Mouse (Mus musculus) megakaryocyte-erythroid progenitor cell, adult 5-6 weeks (primary cell): ENCODE data around the gene Togaram1. TPM values are rescaled to one million over a fixed set of nuclear protein-coding genes. Genes with fewer than 3 reads are reported as not detected.
A peak's percentile ranks its signal among the peaks of the same experiment; 100 is the strongest.

ENCODE experiments used
- ATAC-seq: replicated peaks from 2 replicates; pipeline ENCODE4 v1.8.0; 2016; ENCODE audit warnings: mild to moderate bottlenecking, inconsistent platforms; ENCODE audit not compliant: severe bottlenecking, poor library complexity, low FRiP score, low TSS enrichment
- total RNA-seq, 2 experiments: library from RNA; stranded (forward) in 1 of 2; stranded (reverse) in 1 of 2; fragments of 200-1000, 215-1000 nt in 1 of 2; fragments of >200 nt in 1 of 2; fragmentation: Nextera tagmentation in 1 of 2; gene quantifications; 2 replicates each; pipeline ENCODE4 v1.2.3; 2014 to 2017

Gene Togaram1
- total RNA-seq, 2 experiments from 2014 or later, result 35.6 to 64.8 TPM

DNA sequence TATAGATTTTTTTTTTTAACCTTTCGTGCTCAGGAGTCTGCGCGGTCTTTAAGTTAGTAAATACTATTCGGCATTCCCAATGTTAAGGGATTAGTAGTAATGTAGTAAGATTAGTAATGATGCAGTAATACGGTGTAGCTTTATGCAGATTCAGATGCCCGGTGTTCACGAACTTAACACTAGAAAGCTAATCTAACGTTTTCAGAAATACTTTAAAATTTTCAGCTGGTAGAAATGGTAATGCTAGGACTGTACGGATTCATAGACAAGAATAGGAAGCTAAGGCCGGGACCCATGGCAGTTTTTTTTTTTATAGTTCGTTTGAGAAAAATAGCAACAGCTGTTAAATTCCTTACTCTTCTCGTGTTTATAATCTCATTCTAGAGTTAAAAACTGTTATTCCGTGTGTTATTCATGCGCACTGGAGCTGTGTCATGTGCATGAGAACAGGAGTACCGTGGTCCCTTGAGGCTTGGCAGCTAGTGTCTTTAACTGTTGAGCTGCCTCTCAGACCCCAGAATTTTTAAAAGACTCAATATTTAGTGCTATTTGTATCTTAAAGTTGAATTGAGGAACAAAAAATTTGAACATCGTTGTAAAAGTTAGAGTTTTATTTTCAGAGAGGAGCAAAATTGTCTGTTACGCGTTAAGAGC, 71.4 kb downstream of the Togaram1 start:
- ATAC-seq, result peak; percentile 31; the same call in 1 of the 2 replicates

DNA sequence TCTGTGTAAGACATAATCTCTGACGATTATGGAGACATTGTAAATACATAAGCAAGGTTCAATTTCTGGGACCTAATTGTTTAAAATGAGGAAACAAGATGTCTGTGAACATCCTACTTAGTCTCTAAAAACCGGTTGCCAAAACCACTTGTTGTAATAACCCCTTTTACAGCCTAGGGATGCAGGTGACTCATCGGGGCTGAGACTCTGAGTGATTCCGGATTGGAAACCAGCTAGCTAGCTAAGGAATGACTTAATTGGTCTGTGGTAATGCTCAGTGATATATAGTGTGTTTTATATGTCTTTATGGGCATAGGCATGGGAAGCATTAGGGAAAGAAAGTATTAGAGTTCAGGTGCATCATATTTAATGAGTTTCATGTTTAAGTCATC, 71.9 kb downstream of the Togaram1 start:
- 0 out of 2 replicates have a peak, but pooled peaks have one; percentile 36 for ATAC-seq

DNA sequence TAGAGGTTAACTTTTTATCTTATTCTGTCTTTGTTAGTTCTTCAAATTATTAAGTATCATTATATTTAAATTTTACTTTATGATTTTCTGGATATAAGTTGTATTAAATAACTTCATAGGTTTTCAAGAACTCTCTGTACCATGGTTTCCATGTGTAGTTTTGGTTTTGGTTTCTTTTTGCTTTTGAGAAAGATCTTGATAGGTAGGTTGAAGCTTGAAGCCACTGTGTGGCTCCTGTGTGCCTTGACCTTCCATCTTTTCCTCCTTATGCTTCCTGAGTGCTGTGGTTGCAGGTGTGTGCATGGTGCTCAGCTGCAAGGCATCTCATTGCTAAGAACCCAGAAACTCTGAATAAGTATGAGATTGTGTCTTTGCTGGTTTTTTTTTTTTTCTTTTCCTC, 83.2 kb downstream of the Togaram1 start:
- no peak for ATAC-seq

DNA sequence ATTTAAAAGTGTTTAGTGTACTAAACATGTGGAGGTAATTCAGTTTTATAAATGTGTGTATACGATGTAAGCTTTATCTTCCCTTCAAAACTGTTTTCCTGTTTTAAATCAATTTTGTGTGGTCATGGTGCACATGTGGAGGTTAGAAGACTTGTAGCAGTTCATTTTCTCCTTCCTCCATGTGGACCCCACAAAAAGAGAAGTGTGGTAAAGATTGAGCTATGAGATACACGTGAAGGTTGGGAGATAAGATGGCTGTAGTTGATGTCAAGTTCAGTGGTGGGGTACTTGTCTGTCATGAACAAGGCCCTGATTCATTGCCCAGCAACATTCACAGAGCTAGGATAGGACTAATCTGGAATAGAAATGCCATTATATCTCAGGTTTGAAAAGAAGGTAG, 92.6 kb downstream of the Togaram1 start:
- no peak for ATAC-seq

DNA sequence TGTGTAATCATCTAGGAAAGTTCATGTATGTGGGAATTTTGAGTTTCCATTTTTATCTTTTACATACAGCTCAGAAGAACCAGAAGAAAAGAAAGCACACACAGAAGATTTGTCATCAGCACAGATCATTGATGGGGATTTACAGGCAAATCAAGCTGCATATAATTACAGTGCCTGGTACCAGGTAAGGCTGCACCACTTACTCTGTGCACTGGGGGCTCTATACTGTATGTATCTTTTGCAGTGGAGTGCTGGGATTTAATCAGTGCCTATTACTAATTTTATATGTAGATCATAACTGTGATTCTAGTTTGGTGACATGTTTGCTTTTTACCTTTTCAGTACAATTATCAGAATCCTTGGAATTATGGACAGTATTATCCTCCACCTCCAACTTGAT, 95.5 kb downstream of the Togaram1 start:
- ATAC-seq, result no peak

DNA sequence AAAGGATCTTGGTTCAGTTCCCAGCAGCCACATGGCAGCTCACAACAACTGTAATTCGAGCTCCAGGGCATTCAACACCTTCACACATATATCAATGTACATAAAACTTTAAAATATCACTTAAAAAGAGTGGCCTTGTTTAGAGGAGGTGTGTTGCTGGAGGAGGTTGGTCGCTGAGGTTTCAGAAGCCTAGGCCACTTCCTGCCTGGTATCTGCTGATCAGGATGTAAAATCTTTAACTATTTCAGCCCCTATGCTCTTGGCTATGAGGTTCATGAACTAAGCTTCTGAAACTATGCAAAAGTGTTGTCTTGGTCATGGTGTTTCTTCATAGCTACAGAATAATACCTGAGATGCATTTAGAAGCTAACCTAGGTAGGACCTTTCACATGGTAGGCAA, 99.6 kb downstream of the Togaram1 start:
- ATAC-seq, result peak; percentile 30

DNA sequence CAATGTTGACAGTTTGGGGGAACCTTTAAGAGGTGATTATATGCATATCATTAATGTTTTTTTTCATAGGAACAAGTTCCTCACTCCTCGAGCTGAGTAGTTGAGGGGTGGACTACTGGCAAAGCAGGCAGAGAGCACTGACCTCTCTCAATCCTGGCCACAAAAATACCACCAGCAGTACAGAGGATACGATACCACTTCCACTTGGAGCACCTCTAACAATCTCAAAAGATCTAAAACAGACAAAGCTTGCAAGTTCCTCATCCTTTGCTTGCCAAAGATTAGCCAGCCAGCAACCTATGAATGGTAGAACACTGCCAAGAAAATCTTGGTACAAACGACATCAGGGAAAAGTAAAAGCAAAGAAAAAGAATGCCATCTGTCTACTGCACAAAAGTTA, 100.6 kb downstream of the Togaram1 start:
- ATAC-seq, result no peak

DNA sequence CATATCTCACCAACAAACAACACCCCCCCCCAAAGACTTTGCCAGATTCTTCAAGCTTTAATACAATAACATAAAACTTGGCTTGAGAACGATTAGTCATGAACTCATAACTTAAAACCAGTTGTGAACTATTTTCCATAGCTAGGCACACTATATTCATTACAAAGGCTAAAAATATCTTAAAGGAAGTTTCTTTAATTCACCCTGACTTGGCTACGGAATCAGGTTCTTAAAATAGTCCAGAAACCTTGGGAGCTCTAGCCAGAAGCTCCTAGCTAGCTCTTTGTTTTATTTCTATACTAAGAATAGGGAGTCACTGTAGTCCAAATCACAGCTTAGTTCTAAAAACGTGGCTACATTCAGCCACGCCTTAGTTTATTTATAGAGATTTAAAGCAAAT, 102.8 kb downstream of the Togaram1 start:
- no peak for ATAC-seq

Other genes starting within 250 kb of the Togaram1 start
- 2.7 and 5.4 TPM in 2 replicates for gene Gm527, start 47.9 kb upstream of the Togaram1 start, total RNA-seq (2014; fragmentation: Nextera tagmentation)
- 9.4 and 10.7 TPM in 2 replicates for gene Gm527, start 47.9 kb upstream of the Togaram1 start, total RNA-seq (2017)
- gene Klhl28, start 270 bp upstream of the Togaram1 start, total RNA-seq (2014; fragmentation: Nextera tagmentation), result 7.3 and 7.6 TPM in 2 replicates
- gene Klhl28, start 270 bp upstream of the Togaram1 start, total RNA-seq (2017), result 5.2 and 16.8 TPM in 2 replicates
- 69.3 and 74.3 TPM in 2 replicates for gene Prpf39, start 70.5 kb downstream of the Togaram1 start, total RNA-seq (2014; fragmentation: Nextera tagmentation)
- gene Prpf39, start 70.5 kb downstream of the Togaram1 start, total RNA-seq (2017), result 85.1 and 98.6 TPM in 2 replicates
- 165 and 170 TPM in 2 replicates for gene Fkbp3, start 108.2 kb downstream of the Togaram1 start, total RNA-seq (2014; fragmentation: Nextera tagmentation)
- 256 and 286 TPM in 2 replicates for gene Fkbp3, start 108.2 kb downstream of the Togaram1 start, total RNA-seq (2017)
- 24.0 and 32.7 TPM in 2 replicates for gene Fancm, start 109.8 kb downstream of the Togaram1 start, total RNA-seq (2014; fragmentation: Nextera tagmentation)
- 31.4 and 66.6 TPM in 2 replicates for gene Fancm, start 109.8 kb downstream of the Togaram1 start, total RNA-seq (2017)
- gene Mis18bp1, start 206.8 kb downstream of the Togaram1 start, total RNA-seq (2014; fragmentation: Nextera tagmentation), result 44.5 and 58.8 TPM in 2 replicates
- 51.3 and 52.9 TPM in 2 replicates for gene Mis18bp1, start 206.8 kb downstream of the Togaram1 start, total RNA-seq (2017)